Mouse (Mus musculus): ENCODE measurements at regions not wholly inside any gene's neighbourhood (a gene's known extent, or its start where the extent isn't known, plus 50 kb on each side); places are given as distances from the start of the nearest gene placed in this dataset.

- TF ChIP-seq ZC3H11A (IDR thresholded peaks at IDR 0.05; ENCODE audit: borderline replicate concordance, low read depth, low read length) (no peak), CHD2 (IDR thresholded peaks at IDR 0.05; ENCODE audit: low read depth, low read length) (no peak), HCFC1 (IDR thresholded peaks at IDR 0.05; ENCODE audit: borderline replicate concordance, insufficient read depth, low read length) (no peak), MAFK (IDR thresholded peaks at IDR 0.05; ENCODE audit: insufficient read depth, low read depth, low read length) (no peak)
These were observed 72.8 kb downstream of the Dyrk2 start for GRCm38 (mm10) chr10:118797256-118797655.

Measured in ES-E14 (cell line).